Comparison of ENCODE assay signal across 8 mouse cellular contexts in the genomic region with DNA sequence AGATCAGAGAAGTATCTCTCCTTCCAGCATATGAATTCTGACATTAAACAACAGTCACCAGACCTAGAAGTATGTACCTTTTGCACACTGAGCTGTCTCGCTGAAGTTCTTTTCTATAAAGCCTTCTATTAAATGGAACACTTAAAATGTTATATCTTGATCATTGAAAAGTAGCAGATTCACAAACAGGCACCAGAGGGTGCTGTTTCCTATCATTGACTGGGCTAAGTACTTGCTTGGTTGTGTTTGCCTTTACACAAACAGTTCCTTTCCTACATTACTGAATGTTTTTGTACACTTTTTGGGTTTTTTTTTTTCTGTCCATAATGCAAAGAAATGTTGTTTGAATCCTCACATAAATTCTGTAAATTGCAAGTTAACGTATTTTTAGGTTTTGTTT. TPM values are rescaled to one million over a fixed set of nuclear protein-coding genes. Genes with fewer than 3 reads are reported as not detected.
DNase-seq lines count a peak whose midpoint lies in the region; ATAC-seq lines count a peak whose summit lies in the region.

No protein-coding gene starts in this region.

- H3K4me3 ChIP-seq in megakaryocyte, embryonic 14.5 days (replicated peaks): peak overlapping the region; percentile 82
- no peak overlapping the region for H3K4me3 ChIP-seq in forebrain, embryonic 10.5 days

- no peaks in the 10 kb centered on the region for H3K9me3 ChIP-seq in megakaryocyte, embryonic 14.5 days
- H3K9me3 ChIP-seq in forebrain, embryonic 10.5 days: no peaks in the 10 kb centered on the region

- DNase-seq in heart, postnatal 10 days: peak; percentile 49 to 67
- no peak for DNase-seq in heart, postnatal 25 days (ENCODE audit: low spot score)
- DNase-seq in thymus, postnatal 0 days (ENCODE audit: low spot score): peak; percentile 71
- no peak for DNase-seq in thymus, adult 18-20 months
- DNase-seq in ovary, postnatal 36 days (ENCODE audit: low spot score): no peak
- no peak for DNase-seq in forebrain, embryonic 10.5 days (ENCODE audit: extremely low spot score, low spot score)

- intact Hi-C loops in heart, postnatal 10 days (cut with DNase I): loop anchor here (2.0 kb wide), 1 partner anchor 34 kb away; no protein-coding TSS in a partner anchor
- intact Hi-C loops in heart, postnatal 25 days (cut with DNase I): no loop called here

- peaks cover 85% of the 10 kb centered on the region for H3K36me3 ChIP-seq in megakaryocyte, embryonic 14.5 days (replicated peaks; ENCODE audit: low read length)
- 0 out of 2 replicates have a peak, but pooled peaks cover 3% of the 10 kb centered on the region for H3K36me3 ChIP-seq in forebrain, embryonic 10.5 days (replicated peaks)

- H3K27ac ChIP-seq in forebrain, embryonic 10.5 days: no peak overlapping the region

- H3K27me3 ChIP-seq in megakaryocyte, embryonic 14.5 days (replicated peaks): no peaks in the 10 kb centered on the region
- no peaks in the 10 kb centered on the region for H3K27me3 ChIP-seq in forebrain, embryonic 10.5 days (ENCODE audit: poor library complexity, severe bottlenecking)

- ATAC-seq in common myeloid progenitor, adult 5-6 weeks (replicated peaks; ENCODE audit: low read depth, poor library complexity, severe bottlenecking): peak; percentile 16; the same call in 1 of the 2 replicates

- WGBS in forebrain, embryonic 10.5 days: 81% methylated on average over 2 of the region's 2 CpGs

- H3K4me1 ChIP-seq in megakaryocyte, embryonic 14.5 days: peaks cover 88% of the 10 kb centered on the region
- peaks cover 5% of the 10 kb centered on the region for H3K4me1 ChIP-seq in forebrain, embryonic 10.5 days

RNA-seq across cellular contexts. Expression of gene Lims1, which starts 35.9 kb away (rescaled TPM):
- 100 to 1,000 TPM; 211 to 240 TPM for total RNA-seq in heart, postnatal 10 days (2021)
- total RNA-seq in heart, postnatal 25 days (2021): 100 to 1,000 TPM; 168 to 192 TPM
- 141 and 155 TPM in 2 replicates for polyA plus RNA-seq in thymus, postnatal 0 days (2015; fragmentation: Nextera tagmentation; extraction: Ambion mirVana)
- total RNA-seq in common myeloid progenitor, adult 5-6 weeks (2017): 75.5 and 112 TPM in 2 replicates
- polyA plus RNA-seq in megakaryocyte, embryonic 14.5 days (2012; ENCODE audit: insufficient read depth, low replicate concordance): 2.9 and 6.5 TPM in 2 replicates
- polyA plus RNA-seq in forebrain, embryonic 10.5 days (2016; fragmentation: Nextera tagmentation; extraction: Ambion mirVana): 98.1 and 102 TPM in 2 replicates

Comparison
In these comparisons a context has a peak if more than half of its experiments do, and no peak if none do; other contexts are left out.
1. DNase-seq: peak in heart, postnatal 10 days (2 of 2) and thymus, postnatal 0 days (single experiment); none in heart, postnatal 25 days (single experiment), thymus, adult 18-20 months (0 of 2), ovary, postnatal 36 days (single experiment) and forebrain, embryonic 10.5 days (single experiment).